Mouse (Mus musculus): ENCODE results near the gene Anapc4. TPM values are rescaled to one million over a fixed set of nuclear protein-coding genes. Genes with fewer than 3 reads are reported as not detected.

Gene Anapc4
- polyA plus RNA-seq, 1 experiment = 0.13 TPM

DNA sequence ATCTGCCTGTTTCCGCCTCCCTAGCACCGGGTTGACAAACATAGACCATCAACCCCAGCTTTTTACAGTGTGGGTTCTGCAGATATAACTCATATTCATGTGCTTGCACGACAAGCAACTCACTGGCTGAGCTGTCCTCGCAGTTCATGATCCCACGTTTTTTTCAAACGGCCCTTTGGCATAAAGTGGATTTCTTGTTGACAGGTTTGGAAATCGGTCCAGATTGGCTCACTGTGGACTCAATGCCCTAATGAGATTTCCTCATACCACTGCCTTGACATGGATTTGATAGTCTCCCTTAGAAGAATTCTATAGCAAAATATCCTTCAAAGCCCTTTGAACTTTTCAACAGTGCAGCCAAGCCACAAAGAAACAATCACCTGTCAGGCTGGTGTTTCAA is 79.9 kb downstream of the Anapc4 start:
- Histone ChIP-seq H3K4me3 (replicated peaks) (no peak overlapping the region), H3K27me3 (ENCODE audit: control insufficient read depth) (no peaks in the 10 kb centered on the region), H3K36me3 (ENCODE audit: control insufficient read depth) (no peaks in the 10 kb centered on the region), H3K9me3 (ENCODE audit: control insufficient read depth, low read length) (peaks cover 9% of the 10 kb centered on the region; the same call in 1 of the 2 replicates), H3K4me1 (ENCODE audit: control insufficient read depth) (peaks cover 3% of the 10 kb centered on the region)
- TF ChIP-seq GATA1 (IDR thresholded peaks at IDR 0.05; ENCODE audit: low read length) = no peak
- no peak for TF ChIP-seq TAL1 (IDR thresholded peaks at IDR 0.05; ENCODE audit: low read length)

DNA sequence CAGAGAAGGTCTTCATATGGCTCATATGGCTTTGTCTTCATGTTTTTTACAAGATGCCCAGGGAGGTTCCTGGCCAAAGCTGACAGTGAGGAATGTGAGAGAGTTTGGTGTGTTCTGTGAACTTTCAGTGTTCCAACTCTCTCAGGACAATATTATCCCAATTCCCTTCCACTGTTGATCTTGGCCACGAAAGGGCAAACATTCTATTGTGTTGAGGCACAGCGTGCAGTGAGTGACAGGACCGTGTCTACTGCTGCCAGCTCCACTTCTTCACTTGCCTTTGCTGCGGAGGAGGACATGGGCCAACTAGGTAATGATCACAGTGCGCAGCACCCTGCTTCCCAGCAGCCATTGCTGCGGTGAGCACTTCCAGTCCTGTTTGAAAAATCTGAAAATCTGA is 82.4 kb downstream of the Anapc4 start:
- no peak for TF ChIP-seq GATA1 (IDR thresholded peaks at IDR 0.05; ENCODE audit: low read length)
- TF ChIP-seq TAL1 (IDR thresholded peaks at IDR 0.05; ENCODE audit: low read length) = no peak
- Histone ChIP-seq H3K9me3 (ENCODE audit: control insufficient read depth, low read length) (peaks cover 9% of the 10 kb centered on the region; the same call in 1 of the 2 replicates), H3K27me3 (ENCODE audit: control insufficient read depth) (no peaks in the 10 kb centered on the region), H3K4me1 (ENCODE audit: control insufficient read depth) (no peaks in the 10 kb centered on the region), H3K4me3 (replicated peaks) (no peak overlapping the region), H3K36me3 (ENCODE audit: control insufficient read depth) (no peaks in the 10 kb centered on the region)

Other genes starting within 250 kb of the Anapc4 start
- gene Sepsecs, start 164.3 kb upstream of the Anapc4 start, polyA plus RNA-seq (2012) = 0.03 and 0.07 TPM in 2 replicates
- 1.9 and 3.2 TPM in 2 replicates for gene Pi4k2b, start 92.4 kb upstream of the Anapc4 start, polyA plus RNA-seq (2012)
- gene Zcchc4, start 58.6 kb upstream of the Anapc4 start, polyA plus RNA-seq (2012) = 0.07 and 0.20 TPM in 2 replicates
- gene Slc34a2, start 204.1 kb downstream of the Anapc4 start, polyA plus RNA-seq (2012) = not detected in 2 replicates